Mouse (Mus musculus) urinary bladder, postnatal 14 days (tissue): ENCODE results near the gene Dmrtc2.
"Not testable (repeated sequence)": the region's sequence is repeated elsewhere in the genome, so short reads cannot be mapped to it uniquely, and the experiment has no call there.

ENCODE experiments used
- DNase-seq: peaks from one replicate; pipeline ENCODE4 v3.0.0; 2021; ENCODE audit warnings: low spot score

The Dmrtc2 gene

DNA sequence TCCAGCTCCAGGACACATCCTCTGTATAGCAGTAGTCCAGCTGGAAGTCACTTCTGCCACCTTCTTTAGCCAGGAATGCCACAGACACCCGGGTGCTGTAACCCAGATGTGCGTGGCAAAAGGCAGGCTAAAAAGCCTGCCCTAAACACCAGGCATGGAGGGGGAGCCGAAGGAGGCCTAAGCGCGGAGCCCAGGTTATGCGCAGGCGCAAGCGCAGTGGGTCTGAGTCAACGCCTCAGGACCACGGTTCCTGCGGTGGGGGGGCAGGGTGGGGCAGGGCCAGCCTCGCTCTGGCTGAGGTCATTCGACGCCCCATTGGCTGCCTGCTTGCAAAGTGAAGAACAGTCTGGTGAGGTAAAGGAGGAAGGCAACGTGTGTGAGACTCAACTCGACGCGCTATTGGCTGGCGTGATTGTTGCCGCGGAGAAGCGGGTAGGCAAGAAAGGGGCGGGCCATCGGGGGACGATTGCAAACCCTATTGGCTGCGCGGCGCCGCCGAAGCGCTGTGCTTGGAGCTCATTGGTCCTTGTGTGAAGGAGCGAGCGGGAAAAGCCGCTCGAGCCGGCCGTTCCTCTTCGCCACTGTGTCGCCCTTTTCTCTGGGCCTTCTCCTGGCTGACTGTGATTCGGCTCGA lies at the start of gene Dmrtc2, which contains the start of gene Lypd4:
Gene Dmrtc2, plus strand, starts transcription at position 526 of the 634 bp plus-strand sequence.
Gene Lypd4, minus strand, starts transcription at position 410 of the 634 bp plus-strand sequence.
- no peak for DNase-seq

DNA sequence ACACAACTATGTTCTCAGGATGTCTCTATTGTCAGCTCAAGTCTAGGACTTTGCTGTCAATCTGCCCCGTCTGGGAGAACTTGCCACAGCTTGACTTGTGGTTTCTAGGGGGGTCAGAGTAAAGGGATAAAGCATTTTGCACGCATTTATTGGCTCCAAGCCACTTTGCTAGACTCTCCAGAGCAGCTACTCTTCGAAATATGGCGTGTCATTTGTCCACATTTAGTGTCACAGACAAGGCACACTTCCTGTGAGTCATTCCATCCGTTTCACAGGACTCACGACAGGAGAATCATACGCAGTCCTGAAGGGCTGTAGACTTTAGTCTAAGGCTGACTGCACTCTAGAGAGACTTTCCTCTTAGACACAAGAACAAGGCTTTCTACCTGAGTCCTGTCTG lies 45.4 kb upstream of the Dmrtc2 start:
- DNase-seq = no peak

DNA sequence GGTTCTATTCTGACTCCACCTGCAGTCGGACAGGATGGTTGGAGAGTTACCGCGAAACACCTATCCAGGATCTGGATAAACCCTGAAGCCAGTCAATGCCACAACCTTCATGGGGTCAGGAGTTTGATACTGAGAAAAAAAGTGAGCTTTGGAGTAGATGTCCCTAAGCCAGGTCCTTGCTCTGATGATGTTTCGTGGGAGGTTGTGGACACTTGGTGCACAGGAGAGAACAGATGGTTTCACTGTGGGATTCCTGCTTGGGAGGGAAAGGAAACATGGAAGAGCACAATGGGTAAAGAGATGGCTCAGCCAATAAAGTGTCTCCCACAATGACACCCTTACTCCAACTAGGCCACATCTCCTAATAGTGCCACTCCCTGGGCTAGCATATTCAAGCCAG lies 42.7 kb upstream of the Dmrtc2 start:
- no peak for DNase-seq

DNA sequence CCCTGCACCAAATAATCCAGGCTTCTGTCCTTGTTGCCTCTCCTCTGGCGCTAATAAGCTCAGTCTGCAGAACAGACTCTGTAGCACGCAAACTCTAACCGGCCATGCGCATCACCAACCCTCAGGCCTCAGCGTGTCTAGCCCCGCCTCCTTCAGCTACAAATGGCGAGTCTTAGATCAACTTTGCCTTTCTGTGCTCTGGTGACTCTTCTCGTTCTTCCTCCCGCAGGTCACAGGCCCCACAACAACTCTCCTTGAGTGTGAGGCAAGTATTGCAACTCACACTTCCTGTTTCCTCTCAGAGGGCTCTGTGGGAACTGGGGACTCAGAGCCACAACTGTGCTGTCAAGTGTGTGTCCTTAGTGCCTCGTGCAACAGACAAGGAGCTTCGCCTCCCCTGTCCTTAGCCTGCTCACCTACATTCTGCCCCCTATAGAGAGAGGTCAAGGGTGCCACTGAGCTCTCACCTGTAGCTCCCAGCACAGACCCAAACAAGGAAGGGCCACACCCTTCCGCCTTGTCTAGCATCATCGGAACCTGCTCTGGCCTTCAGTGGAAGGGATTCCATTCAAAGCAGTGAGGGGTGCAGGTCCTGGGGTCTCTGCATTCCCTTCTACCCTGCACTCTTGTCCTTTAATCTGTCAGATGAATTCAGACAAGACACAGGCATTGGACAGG lies 31.0 kb upstream of the Dmrtc2 start:
- not testable (repeated sequence) for DNase-seq

DNA sequence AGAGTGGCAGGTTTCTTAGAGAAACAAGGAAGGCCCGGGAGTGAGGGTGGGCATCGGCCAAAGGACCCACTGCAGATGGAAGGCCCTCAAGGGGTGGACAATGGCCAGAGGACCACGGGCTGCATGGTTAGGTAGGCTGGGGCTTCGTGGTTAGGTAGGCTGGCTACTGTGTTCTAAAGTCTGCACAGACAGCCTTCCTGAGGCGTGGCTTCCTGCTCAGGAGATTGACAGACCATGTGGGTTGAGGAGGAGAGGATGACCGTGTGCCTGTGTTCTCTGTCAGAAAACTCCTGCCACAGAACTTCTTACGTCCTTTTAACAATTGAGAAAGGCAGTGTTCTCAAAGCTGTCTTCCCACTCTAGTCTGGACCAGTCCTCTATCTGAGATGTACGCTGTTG lies 30.4 kb upstream of the Dmrtc2 start:
- no peak for DNase-seq

DNA sequence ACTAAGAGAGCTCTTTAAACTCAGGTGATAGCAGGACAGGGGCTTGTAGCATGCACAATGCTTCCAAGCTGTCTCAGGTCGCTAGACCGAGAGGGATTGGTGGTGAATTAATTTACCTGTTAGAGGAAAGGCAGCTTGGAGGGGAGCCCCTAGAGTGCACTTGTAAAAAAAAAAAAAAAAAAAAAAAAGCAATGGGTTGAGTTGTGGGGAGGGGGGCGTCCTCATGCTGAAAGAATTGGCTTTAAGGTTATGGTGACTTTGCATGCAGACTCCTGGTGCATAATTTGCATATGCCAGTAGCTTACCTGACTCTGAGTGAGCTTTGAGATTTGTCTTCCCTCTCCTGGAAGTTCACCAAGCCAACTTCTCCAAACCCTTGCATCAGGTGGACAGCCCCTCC lies 29.5 kb upstream of the Dmrtc2 start:
- DNase-seq = no peak

DNA sequence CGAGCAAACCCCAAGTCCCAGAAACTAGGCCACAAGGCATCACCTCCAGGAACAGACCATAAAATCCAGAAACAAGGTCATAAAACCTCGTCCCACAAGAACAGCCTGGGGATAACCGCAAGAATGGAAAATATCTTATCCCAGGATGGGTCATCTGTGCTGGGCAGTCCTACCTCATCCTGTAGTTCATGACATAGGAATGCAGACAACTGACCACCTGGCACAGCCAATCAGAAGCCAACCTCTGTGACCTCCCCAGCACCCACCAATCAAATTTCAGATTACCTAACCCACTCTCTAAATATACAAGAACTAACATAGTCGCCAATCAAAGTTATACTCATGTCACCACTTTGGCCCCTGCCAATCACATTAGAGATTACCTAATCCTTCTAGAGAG lies 28.8 kb upstream of the Dmrtc2 start:
- DNase-seq = no peak

DNA sequence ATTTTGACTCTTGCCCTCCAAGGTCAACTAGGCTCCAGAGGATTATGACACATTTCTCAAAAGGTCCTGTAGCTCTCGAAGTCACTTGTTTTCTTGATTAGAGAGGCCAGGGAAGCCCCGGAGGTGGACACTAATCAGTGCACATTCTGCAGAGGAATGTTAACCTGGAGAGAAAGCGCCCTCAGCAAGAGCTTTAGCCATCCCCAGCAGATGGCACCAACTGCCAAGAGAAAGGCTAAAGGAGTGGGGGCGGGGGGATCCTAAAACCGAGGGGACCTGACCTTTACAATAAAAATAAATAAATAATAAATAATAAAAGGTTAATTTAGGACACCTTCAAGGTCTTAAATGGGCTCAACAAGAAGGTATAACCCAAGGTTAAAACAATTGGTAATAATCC lies 25.7 kb upstream of the Dmrtc2 start:
- no peak for DNase-seq

DNA sequence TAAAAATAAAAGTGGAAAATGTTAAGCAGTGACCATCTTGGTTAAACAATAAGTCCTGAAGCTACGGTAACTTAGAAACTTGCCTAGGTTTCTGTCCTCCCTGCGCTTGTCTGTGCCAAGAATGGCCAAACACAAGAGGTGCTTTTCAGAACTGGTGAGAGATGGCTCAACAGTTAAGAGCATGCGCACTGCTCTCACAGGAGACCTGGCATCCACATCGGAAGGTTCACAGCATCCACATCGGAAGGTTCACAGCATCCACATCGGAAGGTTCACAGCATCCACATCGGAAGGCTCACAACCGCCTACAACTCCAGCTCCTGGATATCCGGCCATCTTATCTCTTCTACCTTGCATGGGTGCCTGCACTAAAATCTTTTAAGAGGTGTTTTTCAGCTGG lies 24.7 kb upstream of the Dmrtc2 start:
- no peak for DNase-seq

DNA sequence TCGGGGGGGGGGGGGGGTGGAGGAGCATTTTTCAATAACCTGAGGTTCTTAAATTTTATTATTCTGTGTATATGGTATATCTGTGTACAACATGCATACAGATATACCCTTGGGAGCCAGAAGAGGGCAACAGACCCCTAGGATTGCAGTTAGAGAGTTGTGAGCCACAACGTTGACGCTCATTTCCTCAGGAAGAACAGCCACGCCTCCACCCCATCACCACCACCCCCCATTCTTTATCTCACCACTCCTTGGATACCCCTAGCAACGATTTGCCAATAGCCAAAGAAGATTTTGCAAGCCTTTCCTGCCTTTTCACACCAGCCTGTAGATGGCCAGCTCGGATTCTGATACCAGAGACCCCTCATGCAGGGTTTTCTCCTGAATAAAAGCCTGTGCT lies 24.1 kb upstream of the Dmrtc2 start:
- DNase-seq = peak; percentile 14

DNA sequence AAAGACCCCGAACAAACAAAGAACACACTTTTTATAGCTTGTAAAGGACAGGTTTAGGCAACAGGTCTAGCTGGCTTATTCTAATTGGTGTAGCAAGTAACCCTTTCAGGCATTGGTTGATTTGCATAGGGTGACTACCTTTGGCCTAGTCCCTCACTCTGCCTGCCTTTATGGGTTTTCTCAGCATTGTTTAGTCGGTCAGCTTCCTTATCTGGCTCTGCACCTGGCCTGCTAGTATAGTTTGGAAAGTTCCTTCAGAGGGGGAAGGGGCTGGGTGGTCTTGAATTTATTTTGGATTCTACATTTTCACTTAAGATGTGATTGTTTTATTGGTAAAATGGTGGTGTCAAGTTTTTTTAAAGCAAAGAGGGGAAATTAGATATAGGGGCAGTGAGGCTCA lies 23.3 kb upstream of the Dmrtc2 start:
- not testable (repeated sequence) for DNase-seq

DNA sequence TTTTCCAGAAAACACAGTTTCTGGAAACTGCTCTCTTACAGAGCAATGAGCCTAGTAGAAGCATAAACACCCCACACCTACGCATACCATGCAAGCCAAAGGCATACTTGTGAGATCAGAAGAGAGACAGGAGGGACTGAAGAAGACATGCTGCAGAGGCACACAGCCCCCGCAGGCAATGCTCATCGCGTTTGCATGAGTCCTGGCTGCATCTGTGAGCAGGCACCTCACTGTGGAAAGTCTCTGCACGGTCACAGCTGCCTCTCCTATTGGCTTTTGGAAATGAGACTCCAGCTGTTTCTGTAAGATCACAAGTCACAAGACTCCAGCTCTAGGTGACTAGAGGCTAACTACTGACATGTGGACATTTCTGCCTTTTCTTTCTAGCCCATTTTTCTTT lies 19.7 kb upstream of the Dmrtc2 start:
- DNase-seq = no peak

DNA sequence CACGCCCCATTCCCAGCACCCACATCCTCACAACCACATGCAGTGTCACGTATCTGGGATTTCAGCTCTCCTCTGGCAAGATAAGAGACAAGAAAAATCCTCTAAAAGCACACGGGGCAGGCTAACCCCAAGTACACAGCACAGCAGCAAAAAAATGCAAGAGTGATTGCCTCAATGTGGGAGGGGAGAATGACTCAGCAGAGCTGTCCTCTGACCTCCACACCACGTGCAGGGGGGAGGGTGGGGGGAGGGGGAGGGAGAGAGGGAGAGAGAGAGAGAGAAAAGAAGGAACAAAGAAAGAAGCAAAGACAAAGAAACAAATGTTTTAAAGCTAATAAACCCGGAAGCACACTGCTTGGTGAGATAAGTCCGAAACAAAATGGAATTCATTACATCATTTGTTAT lies 19.0 kb upstream of the Dmrtc2 start:
- peak; percentile 27 for DNase-seq

DNA sequence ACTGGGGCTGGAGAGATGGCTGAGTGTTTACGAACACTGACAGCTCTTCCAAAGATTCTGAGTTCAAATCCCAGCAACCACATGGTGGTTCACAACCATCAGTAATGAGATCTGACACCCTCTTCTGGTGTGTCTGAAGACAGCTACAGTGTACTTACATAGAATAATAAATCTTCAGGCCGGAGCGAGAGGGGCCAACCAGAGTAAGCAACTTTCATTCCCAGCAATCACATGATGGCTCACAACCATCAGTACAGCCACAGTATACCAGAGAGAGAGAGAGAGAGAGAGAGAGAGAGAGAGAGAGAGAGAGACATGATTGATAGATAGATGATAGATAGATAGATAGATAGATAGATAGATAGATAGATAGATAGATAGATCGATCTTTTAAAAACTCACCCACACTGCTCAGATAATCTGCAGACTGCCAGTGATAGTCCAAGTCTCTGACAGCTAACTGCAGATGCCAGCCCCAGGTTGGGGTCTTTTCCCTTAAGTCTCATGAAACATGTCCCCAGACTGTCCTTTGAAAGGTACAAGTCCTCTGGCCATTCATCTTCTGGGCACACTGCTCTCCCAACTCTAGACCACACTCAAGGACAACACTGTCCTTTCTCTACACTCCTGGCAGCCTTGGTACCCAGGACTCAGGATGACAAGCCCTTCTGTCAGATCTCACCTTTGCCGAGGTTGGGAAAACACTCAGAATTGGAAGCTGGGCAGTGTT lies 18.1 kb upstream of the Dmrtc2 start:
- DNase-seq = no peak

DNA sequence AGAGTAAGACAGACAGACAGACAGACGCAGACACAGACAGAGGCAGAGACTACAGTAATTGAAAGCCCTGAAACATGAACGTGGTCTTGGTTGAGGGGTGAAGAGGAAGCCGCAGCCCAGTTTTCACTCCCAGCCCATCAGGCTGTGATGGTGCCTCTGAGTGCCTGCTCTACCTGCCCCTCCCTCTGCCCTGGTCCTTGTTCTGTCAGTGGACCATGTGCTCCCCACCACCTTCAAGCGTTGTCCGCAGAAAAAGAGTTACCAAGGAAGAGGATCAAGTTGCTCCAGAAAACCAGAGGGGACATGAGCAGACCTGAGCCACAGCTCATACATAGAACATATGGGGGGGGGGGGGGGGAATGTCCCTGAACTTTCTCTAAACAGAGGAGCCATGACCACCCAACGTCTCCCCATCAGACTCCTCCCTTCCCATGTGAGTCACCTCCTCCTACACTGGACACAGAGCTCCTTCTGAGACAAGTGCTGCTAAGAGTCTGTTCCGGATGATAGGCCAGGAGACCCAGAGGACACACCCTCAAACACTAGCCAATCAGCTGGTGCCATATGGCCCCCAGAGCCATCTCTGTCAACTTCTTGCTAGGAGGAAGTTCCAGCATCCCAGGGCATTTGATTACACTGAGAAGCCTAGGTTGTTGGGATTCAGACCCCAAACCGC lies 17.2 kb upstream of the Dmrtc2 start:
- DNase-seq = no peak

DNA sequence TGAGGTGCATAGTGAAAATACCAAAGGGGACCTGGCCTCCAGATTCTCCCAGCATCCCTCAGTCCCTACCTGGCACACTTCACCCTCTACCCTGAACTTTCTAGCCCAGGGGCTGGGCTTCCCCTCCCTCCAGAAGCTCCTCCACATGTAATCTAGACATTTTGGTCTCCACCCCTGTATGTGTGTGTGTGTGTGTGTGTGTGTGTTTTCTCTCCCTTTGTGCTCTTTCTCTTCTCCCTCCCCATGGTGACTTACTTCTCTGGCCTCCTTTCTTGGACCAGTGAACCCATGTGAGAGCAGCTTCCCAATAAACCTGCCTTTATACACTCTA lies 16.7 kb upstream of the Dmrtc2 start:
- no peak for DNase-seq

DNA sequence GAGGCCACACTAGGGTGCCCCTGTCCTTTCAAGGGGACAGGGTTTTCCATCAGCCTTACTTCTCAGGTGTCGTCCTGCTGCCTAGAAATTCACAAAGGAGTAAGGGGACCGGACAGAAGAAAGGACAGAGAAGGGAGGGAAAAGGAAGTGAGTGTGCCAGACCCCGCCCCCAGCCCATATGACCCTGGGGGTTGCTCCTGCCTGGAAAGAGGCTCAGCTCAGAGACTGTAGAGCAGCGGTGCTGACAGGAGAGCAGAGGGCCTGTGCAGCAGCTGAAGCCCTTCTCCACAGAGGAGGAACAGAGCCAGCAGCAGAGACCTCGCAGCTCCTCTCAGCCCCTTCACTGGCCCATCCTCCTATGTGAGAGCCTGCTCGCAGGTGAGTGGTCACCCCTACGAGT lies 16.2 kb upstream of the Dmrtc2 start:
- DNase-seq = no peak

DNA sequence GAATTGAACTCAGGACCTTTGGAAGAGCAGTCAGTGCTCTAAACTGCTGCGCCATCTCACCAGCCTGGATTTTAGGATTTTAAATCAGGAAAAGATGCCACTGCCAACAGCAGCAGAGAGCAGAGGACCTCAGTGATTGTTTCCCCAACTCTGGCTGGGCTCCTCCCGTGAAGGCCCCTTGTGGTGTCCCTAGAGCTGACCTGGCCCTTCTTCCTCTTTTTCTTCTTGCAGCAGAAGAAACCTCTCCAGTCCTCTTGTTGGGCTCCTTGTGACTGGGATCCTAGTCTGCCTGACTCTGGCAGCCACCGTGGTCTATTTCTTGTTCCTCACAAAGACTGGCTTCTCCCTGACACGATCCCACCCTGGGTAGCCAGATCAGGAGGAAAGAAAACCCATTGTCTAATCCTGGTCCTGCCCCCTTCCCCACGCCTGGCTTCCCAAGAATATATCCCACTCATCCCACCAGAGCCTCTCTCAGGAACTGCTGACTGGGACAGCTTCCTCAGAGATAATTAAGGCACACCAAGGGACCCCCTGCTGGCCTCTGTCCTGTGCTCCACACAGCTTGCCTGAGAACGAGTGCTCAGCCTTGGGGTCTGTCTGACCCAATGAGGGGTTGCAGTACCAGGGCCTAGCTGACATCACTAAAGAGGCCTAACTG lies 13.3 kb upstream of the Dmrtc2 start:
- DNase-seq = no peak

DNA sequence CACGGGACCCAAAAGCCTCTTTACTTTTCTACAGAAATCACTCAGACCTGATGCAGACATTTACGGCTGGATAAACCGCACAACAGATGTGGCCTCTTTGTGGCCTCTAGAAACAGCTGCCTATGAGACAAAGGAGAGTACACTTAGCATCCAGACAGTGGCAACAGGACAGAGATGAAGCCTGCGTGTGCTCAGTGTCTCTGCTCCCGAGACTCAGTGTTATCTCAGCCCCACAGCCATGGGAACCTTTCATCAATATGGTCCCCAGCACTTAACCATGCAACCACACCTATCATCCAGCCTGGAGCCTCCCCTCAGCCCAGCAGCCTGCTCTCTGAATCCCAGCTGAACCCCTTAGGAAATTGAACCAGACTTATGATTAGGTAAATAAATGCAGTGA lies 10.6 kb upstream of the Dmrtc2 start:
- DNase-seq = no peak

DNA sequence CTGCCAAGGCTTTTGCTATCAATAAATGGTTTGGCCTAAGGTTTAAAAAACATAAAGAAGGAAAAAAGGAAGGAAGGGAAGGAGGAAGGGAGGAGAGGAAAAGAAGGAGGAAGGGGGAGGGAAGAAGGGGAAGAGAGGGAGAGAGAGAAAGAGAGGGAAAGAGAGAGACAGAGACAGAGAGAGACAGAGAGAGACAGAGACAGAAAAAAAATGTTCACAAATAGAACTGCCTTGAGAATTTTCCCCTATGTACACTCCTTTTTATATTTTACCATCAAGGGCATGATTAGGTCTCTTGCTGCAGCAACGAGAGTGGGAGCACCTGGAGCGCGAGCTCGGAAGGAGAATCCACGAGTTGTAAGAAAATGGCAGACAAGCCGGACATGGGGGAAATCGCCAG lies 7.9 kb upstream of the Dmrtc2 start, which contains the start of gene Gm9844:
Gene Gm9844, plus strand, starts transcription at position 301 of the 400 bp plus-strand sequence.
- DNase-seq = no peak

DNA sequence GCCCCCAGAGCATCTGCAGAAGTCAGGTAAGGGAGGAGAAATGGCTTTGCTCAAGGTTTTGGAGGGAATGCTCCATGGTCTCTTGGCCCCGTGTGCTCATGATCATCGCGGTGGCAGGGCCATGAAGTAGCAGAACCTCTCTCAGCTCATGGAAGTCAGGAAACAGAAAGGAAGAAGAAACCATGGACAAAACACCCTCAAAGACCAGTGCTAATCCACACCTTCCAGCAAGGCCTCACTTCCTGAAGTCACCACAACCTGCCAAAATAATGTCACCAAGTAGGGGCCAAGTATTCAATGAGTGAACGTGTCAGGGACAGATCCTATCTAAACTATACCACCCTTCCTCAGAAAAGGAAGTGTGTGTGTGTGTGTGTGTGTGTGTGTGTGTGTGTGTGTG lies 7.0 kb upstream of the Dmrtc2 start:
- DNase-seq = no peak

DNA sequence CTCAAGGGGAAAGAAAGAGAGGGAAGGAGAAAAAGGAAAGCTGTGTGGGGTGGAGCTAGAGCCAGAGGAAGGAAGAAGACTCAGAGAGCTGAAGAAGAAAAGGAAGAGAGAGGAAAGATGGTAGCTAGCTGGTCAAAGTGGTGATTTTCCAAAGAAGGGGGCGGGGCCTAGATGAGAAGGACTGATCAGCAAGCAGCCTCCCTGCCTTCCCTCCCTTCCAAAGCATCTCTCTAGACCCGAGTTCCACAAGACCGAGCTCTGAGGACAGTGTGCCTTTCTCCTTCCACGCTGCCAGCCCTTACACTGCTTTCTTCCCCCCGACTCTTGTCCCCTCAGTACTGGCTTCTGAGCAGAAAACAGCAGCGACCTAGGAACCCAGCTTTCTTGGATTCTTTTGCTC lies 5.7 kb upstream of the Dmrtc2 start:
- DNase-seq = no peak
